Mouse (Mus musculus): Measurements from ENCODE around the gene Lipn. TPM values are rescaled to one million over a fixed set of nuclear protein-coding genes. Genes with fewer than 3 reads are reported as not detected.

The Lipn gene
- polyA plus RNA-seq, 1 experiment from 2014 or later = 0.15 TPM

GRCm38 (mm10) chr19:34089011-34089680 lies 22.0 kb downstream of the Lipn start:
- ATAC-seq (ENCODE audit: insufficient number of reproducible peaks, low FRiP score, low TSS enrichment, low read depth) = no peak
- Histone ChIP-seq H3K4me1 (no peaks in the 10 kb centered on the region), H3K36me3 (no peaks in the 10 kb centered on the region), H3K4me3 (replicated peaks) (no peak overlapping the region), H3K27ac (replicated peaks) (no peak overlapping the region), H3K27me3 (no peaks in the 10 kb centered on the region), H3K9me3 (replicated peaks) (no peaks in the 10 kb centered on the region), H3K9ac (no peak overlapping the region), H3K4me2 (replicated peaks) (no peak overlapping the region)
- 55% methylated on average over 3 of the region's 3 CpGs for WGBS

GRCm38 (mm10) chr19:34095381-34095780 lies 28.2 kb downstream of the Lipn start:
- Histone ChIP-seq H3K27ac (replicated peaks) (no peak overlapping the region), H3K9ac (no peak overlapping the region), H3K27me3 (no peaks in the 10 kb centered on the region), H3K36me3 (no peaks in the 10 kb centered on the region), H3K4me3 (replicated peaks) (no peak overlapping the region), H3K9me3 (replicated peaks) (no peaks in the 10 kb centered on the region), H3K4me1 (no peaks in the 10 kb centered on the region), H3K4me2 (replicated peaks) (no peak overlapping the region)
- 61% methylated on average over 5 of the region's 5 CpGs for WGBS
- ATAC-seq (ENCODE audit: insufficient number of reproducible peaks, low FRiP score, low TSS enrichment, low read depth) = no peak

GRCm38 (mm10) chr19:34096228-34096627 lies 29.1 kb downstream of the Lipn start:
- no peaks in the 10 kb centered on the region for H3K9me3 ChIP-seq (replicated peaks)
- H3K9ac ChIP-seq = no peak overlapping the region
- no peaks in the 10 kb centered on the region for H3K27me3 ChIP-seq
- H3K36me3 ChIP-seq = no peaks in the 10 kb centered on the region
- ATAC-seq (ENCODE audit: insufficient number of reproducible peaks, low FRiP score, low TSS enrichment, low read depth) = no peak
- H3K4me3 ChIP-seq (replicated peaks) = no peak overlapping the region
- H3K4me1 ChIP-seq = no peaks in the 10 kb centered on the region
- no peak overlapping the region for H3K27ac ChIP-seq (replicated peaks)
- WGBS = 37% methylated on average over 1 of the region's 1 CpGs
- H3K4me2 ChIP-seq (replicated peaks) = no peak overlapping the region

GRCm38 (mm10) chr19:34100633-34101032 lies 33.5 kb downstream of the Lipn start, which contains the start of gene Lipm:
TSS of gene Lipm (plus strand) at chr19:34100933.
- no peak within 1 kb of the TSS for H3K4me2 ChIP-seq (replicated peaks)
- H3K4me3 ChIP-seq (replicated peaks) = 0 out of 2 replicates have a peak within 1 kb of the TSS, but pooled peaks have one; percentile 4
- peak within 1 kb of the TSS; percentile 66 for H3K27ac ChIP-seq (replicated peaks)
- H3K36me3 ChIP-seq = no peaks in the 10 kb centered on the region
- no peaks in the 10 kb centered on the region for H3K9me3 ChIP-seq (replicated peaks)
- no peaks in the 10 kb centered on the region for H3K27me3 ChIP-seq
- WGBS = 68% methylated on average over 4 of the region's 4 CpGs
- no peaks in the 10 kb centered on the region for H3K4me1 ChIP-seq
- no peak within 1 kb of the TSS for H3K9ac ChIP-seq
- no peak for ATAC-seq (ENCODE audit: insufficient number of reproducible peaks, low FRiP score, low TSS enrichment, low read depth)

GRCm38 (mm10) chr19:34101888-34102287 lies 34.7 kb downstream of the Lipn start:
- Histone ChIP-seq H3K4me3 (replicated peaks) (no peak overlapping the region), H3K27me3 (no peaks in the 10 kb centered on the region), H3K36me3 (no peaks in the 10 kb centered on the region), H3K9me3 (replicated peaks) (no peaks in the 10 kb centered on the region), H3K4me1 (no peaks in the 10 kb centered on the region), H3K9ac (no peak overlapping the region), H3K27ac (replicated peaks) (peak overlapping the region; percentile 66; the same call in 1 of the 2 replicates), H3K4me2 (replicated peaks) (no peak overlapping the region)
- peak; percentile 29; the same call in 1 of the 2 replicates for ATAC-seq (ENCODE audit: insufficient number of reproducible peaks, low FRiP score, low TSS enrichment, low read depth)
- WGBS = 50% methylated on average over 7 of the region's 7 CpGs

GRCm38 (mm10) chr19:34104841-34105240 lies 37.7 kb downstream of the Lipn start:
- no peaks in the 10 kb centered on the region for H3K4me1 ChIP-seq
- H3K4me3 ChIP-seq (replicated peaks) = no peak overlapping the region
- ATAC-seq (ENCODE audit: insufficient number of reproducible peaks, low FRiP score, low TSS enrichment, low read depth) = no peak
- no peak overlapping the region for H3K9ac ChIP-seq
- no peaks in the 10 kb centered on the region for H3K27me3 ChIP-seq
- WGBS = 85% methylated on average over 3 of the region's 3 CpGs
- H3K27ac ChIP-seq (replicated peaks) = no peak overlapping the region
- H3K36me3 ChIP-seq = no peaks in the 10 kb centered on the region
- H3K4me2 ChIP-seq (replicated peaks) = no peak overlapping the region
- no peaks in the 10 kb centered on the region for H3K9me3 ChIP-seq (replicated peaks)

- ATAC-seq (ENCODE audit: insufficient number of reproducible peaks, low FRiP score, low TSS enrichment, low read depth) = no peak
- Histone ChIP-seq H3K4me2 (replicated peaks) (no peak overlapping the region), H3K27ac (replicated peaks) (no peak overlapping the region), H3K4me3 (replicated peaks) (no peak overlapping the region), H3K4me1 (no peaks in the 10 kb centered on the region), H3K36me3 (no peaks in the 10 kb centered on the region), H3K27me3 (no peaks in the 10 kb centered on the region), H3K9ac (no peak overlapping the region), H3K9me3 (replicated peaks) (no peaks in the 10 kb centered on the region)
- WGBS = 69% methylated on average over 1 of the region's 1 CpGs
These were observed 51.9 kb downstream of the Lipn start for GRCm38 (mm10) chr19:34119102-34119501.

GRCm38 (mm10) chr19:34119653-34120052 lies 52.5 kb downstream of the Lipn start:
- Histone ChIP-seq H3K27me3 (no peaks in the 10 kb centered on the region), H3K9ac (no peak overlapping the region), H3K4me1 (no peaks in the 10 kb centered on the region), H3K9me3 (replicated peaks) (no peaks in the 10 kb centered on the region), H3K27ac (replicated peaks) (0 out of 2 replicates have a peak overlapping the region, but pooled peaks have one; percentile 3), H3K36me3 (no peaks in the 10 kb centered on the region), H3K4me3 (replicated peaks) (no peak overlapping the region), H3K4me2 (replicated peaks) (no peak overlapping the region)
- no peak for ATAC-seq (ENCODE audit: insufficient number of reproducible peaks, low FRiP score, low TSS enrichment, low read depth)
- 64% methylated on average over 4 of the region's 4 CpGs for WGBS

- Histone ChIP-seq H3K9me3 (replicated peaks) (no peaks in the 10 kb centered on the region), H3K36me3 (no peaks in the 10 kb centered on the region), H3K27me3 (no peaks in the 10 kb centered on the region), H3K4me3 (replicated peaks) (no peak overlapping the region), H3K9ac (no peak overlapping the region), H3K4me1 (no peaks in the 10 kb centered on the region), H3K4me2 (replicated peaks) (no peak overlapping the region), H3K27ac (replicated peaks) (0 out of 2 replicates have a peak overlapping the region, but pooled peaks have one; percentile 3)
- WGBS = 38% methylated on average over 3 of the region's 3 CpGs
- ATAC-seq (ENCODE audit: insufficient number of reproducible peaks, low FRiP score, low TSS enrichment, low read depth) = no peak
These were observed 53.1 kb downstream of the Lipn start for GRCm38 (mm10) chr19:34120107-34120731.

Small RNA genes within 50 kb of the gene (microRNA-seq; reads per million reads assigned to microRNA genes)
- gene Gm23334 (ENCODE audit: borderline number of aligned reads) = not detected

Other genes with a start within 250 kb of the Lipn start
- not detected in 2 replicates for gene Lipf, start 106.2 kb upstream of the Lipn start, polyA plus RNA-seq (2015; fragmentation: Nextera tagmentation; extraction: Ambion mirVana)
- 3.4 and 5.6 TPM in 2 replicates for gene Lipk, start 59.1 kb upstream of the Lipn start, polyA plus RNA-seq (2015; fragmentation: Nextera tagmentation; extraction: Ambion mirVana)
- 16.8 and 19.1 TPM in 2 replicates for gene Lipm, start 33.6 kb downstream of the Lipn start, polyA plus RNA-seq (2015; fragmentation: Nextera tagmentation; extraction: Ambion mirVana)
- 7.3 and 8.2 TPM in 2 replicates for gene Ankrd22, start 98.7 kb downstream of the Lipn start, polyA plus RNA-seq (2015; fragmentation: Nextera tagmentation; extraction: Ambion mirVana)
- gene Stambpl1, start 124.9 kb downstream of the Lipn start, polyA plus RNA-seq (2015; fragmentation: Nextera tagmentation; extraction: Ambion mirVana) = 10.1 and 12.6 TPM in 2 replicates
- gene Acta2, start 188.2 kb downstream of the Lipn start, polyA plus RNA-seq (2015; fragmentation: Nextera tagmentation; extraction: Ambion mirVana) = 323 and 370 TPM in 2 replicates
- 9.6 and 11.6 TPM in 2 replicates for gene Fas, start 223.3 kb downstream of the Lipn start, polyA plus RNA-seq (2015; fragmentation: Nextera tagmentation; extraction: Ambion mirVana)